Mouse (Mus musculus): ENCODE results near the gene Ang6.
"Not testable (repeated sequence)": the region's sequence is repeated elsewhere in the genome, so short reads cannot be mapped to it uniquely, and the experiment has no call there.

The Ang6 gene

DNA sequence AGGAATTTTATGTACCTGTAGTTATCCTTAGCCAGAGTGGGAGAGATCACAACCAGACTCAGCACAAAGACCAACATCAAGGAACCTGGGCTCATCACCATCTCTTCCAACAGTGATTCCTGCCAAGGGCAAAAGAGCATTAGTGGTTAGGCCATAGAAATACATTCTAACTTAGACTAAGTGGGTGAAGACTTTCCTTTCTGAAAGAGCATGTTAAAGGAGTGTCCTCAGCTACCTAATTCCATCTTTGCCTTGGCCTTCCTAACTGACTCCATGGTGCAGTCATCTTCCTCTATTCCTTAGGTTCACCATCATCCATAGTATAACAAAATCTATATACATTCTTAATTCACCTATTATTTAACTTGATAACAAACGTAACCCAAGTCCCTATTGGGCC lies at the start of gene Ang6:
TSS of gene Ang6 (minus strand) at position 101 of the 400 bp plus-strand sequence.
- no peak for DNase-seq

DNA sequence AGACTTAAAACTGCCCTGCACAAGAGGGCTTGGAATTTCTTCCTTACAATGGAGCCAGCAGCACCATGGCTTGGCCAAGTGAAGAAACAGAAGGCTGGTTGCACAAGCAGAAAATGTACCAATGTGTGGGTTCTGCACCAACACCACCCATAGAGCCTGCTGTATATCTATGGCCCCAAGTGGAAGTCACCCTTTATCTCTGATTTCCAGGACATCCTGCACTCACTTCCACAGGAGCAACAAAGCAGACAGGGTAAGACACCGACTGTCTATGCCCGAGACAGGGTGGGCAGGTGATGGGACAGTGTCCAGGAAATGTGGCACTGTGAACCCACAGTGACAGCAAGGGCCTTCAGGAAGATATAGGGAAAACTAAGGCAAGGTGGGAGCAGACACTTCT lies 44.5 kb upstream of the Ang6 start:
- not testable (repeated sequence) for DNase-seq

DNA sequence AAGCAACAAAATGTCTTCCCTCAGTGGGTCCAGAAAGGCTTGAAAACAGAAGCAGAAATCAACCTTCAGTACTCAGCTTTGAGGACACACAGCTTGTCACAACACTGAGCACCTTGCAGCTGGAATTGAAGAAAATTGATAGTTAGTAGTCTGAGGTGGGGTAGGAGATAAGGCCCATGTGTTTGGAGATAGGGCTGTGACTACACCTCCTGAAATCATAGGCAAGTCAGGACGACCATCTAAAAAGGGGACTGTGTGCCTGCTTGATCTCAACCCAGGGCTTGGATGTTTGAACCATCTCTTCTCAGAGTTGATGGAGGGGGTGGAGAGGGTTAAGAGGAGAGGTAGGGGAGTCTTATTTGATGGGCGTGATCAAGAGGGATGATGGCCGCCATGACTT lies 29.8 kb upstream of the Ang6 start:
- not testable (repeated sequence) for DNase-seq

DNA sequence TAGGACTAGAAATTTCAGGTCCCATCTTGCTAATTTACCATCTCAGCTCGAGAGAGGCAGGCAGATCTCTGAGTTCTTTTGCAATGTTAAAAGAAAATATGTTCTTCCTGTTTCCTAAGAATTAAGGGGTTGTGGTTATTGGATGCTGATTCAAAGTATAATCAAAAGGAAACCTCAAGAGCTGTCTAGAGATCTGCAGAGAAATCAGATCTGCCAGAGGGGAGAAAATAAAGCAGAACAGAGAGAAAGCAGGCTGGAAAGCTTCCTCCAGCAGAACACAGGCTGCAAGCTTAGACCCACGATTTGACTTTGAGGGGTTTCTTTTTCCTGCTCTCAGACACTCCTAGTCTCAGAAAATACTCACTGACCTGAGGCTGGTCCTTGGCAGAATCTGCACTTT lies 7.6 kb upstream of the Ang6 start:
- DNase-seq, result not testable (repeated sequence)

DNA sequence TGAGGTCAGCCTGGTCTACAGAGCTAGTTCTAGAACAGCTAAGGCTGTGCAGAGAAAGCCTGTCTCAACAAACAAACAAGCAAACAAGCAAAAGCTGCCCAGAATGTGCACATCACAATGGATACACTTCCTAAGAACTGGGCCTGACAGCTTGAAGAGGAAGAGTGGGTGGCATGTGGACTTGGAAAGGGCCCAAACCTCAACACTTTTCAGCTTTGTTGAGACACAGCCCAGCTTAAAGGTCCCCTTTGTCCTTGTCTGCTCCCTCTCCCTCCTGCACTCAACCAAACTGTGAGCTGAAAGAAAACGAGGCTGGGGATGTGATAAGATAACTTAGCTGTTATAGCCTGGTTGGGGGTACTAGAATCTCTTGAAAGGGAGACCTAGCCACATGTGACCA lies 6.0 kb upstream of the Ang6 start:
- not testable (repeated sequence) for DNase-seq

DNA sequence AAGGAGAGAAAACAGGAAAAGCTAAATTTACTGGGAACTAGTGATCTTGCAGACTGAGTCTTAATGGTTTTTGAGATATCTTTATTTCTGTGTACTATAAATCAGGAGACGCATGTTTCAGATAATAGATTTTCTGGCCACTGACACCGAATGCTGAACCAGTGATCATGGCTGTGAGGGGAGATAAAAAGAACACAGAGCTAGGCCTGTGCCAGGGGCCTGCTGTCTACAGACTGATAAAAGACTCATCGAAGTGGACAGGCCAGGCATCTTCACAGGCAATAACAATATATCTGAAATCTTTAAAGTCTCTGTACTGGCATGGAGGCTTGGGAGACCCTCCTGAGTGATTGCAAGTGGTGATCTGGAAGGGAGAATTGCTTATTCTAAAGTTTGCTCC lies 469 bp downstream of the Ang6 start:
- no peak for DNase-seq

DNA sequence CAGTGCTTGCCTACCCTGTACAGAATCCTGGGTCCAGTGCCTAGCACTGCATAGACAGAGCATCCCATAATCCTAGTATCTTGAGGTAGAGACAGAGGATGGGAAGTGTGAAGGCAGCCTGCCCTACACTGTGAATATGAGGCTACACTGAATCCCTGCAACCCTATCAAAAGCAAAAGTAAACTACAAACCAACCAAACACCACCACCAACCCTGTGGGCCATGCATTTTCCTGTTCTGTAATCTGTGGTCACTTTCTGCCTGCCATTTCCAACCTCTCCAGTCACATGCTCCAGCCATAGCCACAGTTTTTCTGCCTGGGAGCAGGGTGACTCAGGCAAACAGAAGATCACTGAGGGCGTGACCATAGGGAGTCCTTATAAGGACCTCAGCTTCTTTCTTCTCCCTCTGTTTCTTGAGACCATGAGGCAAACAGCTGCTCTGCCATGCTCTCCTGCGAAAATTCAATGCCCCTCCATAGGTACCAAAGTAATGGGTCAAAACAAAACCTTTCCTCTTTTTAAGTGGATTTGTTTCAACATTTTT lies 3.5 kb downstream of the Ang6 start:
- DNase-seq, result not testable (repeated sequence)

DNA sequence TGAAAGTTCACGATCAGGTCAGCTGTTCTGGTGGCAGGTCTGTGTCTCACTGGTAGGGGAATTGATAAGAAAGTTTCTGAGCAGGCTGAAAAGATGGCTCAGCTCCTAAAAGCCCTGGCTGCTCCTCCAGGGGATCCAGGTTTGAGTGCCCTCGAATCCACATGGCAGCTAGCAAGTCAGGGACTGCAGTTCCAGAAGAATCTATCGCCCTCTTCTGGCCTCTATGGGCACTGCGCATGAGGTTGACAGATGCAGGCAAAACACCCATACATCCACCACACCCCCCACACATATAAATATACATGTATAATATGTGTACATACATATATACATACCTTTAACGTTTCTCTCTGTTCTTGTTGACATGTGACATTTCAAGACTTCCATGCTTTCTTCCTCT lies 14.7 kb downstream of the Ang6 start:
- DNase-seq, result peak; percentile 67 to 72

DNA sequence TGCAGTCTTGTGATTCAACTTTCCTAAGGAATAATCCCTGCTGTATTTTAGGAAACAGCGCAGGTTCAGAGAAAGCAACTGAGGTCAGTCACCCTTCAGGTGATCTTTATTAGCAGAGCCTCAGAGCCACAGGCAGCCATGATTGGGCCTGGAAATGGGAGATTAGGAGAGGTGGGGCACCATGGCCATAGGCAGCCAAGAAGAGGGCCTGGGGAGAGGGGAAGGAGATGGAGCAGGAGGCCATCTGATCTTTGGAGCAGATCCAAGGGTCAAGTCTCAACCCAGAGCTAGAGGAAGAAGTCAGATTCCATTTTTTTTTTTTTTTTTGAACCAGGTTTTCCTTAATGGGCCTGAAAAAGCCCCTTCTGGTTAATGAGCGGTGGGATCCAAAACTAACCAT lies 15.9 kb downstream of the Ang6 start:
- no peak for DNase-seq

DNA sequence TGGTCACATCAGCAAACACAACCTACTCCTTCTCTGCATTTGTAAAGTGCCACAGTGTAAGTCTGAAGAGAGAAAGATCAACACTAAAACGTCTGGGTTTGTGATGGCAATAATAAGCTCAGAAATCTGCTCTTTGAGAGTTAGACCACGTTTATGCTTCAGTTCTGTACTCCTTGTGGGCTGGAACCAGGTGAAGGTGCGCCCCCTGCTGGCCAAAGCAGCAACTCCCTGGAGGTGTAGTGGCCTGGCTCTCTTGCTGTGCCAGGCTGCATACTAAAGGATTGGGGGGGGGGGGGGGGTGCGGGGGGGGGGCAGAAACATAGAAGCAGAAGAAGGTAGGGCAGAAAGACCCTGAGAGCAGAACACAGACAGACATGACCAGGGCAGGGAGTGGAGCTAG lies 18.2 kb downstream of the Ang6 start:
- peak; percentile 13 to 21 for DNase-seq

DNA sequence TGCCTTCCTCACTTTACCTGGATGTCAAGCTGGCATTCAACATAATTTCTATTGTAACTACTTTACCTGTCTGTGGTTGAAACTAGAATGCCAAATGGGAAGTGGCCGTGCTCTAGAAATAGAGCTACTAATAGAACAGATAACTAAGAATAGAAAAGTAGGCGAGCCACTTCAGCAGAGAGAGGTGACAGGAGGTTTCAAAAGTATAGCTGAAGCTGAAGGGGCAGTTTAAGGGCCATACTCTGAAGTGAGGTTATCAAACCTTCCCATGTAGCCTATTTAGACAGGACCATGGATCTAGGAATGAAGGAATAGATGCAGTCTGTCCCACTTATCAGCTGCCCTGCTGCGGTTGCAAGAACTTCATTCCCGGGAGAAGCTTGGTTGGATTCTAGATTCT lies 18.6 kb downstream of the Ang6 start:
- DNase-seq, result no peak

DNA sequence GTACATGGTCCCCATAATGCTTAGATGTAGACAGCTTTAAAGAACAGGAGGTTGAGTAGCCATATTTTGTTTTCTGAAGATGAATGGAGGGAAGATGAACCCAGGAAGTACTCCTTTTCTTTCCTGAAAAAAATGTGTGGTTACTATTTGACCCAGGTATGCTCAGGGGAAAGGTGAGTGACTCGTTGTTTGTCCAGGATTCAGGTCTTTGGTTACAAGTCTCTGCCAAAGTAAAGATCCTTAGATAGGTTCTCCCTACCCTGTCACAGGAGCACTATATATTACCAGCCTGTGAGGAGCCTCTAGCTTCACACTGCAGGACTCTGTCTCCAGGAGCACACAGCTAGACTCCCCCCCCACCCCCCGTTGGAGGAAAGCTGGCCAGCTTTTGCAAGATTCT lies 45.3 kb downstream of the Ang6 start, which contains the start of gene Ang5:
TSS of gene Ang5 (plus strand) at position 301 of the 400 bp plus-strand sequence.
- not testable (repeated sequence) for DNase-seq

DNA sequence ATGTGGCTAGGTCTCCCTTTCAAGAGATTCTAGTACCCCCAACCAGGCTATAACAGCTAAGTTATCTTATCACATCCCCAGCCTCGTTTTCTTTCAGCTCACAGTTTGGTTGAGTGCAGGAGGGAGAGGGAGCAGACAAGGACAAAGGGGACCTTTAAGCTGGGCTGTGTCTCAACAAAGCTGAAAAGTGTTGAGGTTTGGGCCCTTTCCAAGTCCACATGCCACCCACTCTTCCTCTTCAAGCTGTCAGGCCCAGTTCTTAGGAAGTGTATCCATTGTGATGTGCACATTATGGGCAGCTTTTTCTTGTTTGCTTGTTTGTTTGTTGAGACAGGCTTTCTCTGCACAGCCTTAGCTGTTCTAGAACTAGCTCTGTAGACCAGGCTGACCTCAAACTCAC lies 47.0 kb downstream of the Ang6 start:
- DNase-seq, result not testable (repeated sequence)

DNA sequence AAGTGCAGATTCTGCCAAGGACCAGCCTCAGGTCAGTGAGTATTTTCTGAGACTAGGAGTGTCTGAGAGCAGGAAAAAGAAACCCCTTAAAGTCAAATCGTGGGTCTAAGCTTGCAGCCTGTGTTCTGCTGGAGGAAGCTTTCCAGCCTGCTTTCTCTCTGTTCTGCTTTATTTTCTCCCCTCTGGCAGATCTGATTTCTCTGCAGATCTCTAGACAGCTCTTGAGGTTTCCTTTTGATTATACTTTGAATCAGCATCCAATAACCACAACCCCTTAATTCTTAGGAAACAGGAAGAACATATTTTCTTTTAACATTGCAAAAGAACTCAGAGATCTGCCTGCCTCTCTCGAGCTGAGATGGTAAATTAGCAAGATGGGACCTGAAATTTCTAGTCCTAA lies 48.7 kb downstream of the Ang6 start:
- not testable (repeated sequence) for DNase-seq

Measured in B cell, adult 2 months (primary cell).